Mouse (Mus musculus): ENCODE results near the gene Gtf2h4. TPM values are rescaled to one million over a fixed set of nuclear protein-coding genes. Genes with fewer than 3 reads are reported as not detected.

Gene Gtf2h4
- 40.6 TPM for polyA plus RNA-seq (2012; fragmentation: generic; extraction: Trizol)
- long read RNA-seq, experiment 1, transcript Gtf2h4-201 (14 exons, 1,679 nt) = major isoform, 26 of 35 reads
- long read RNA-seq, experiment 1, partial matches to known transcripts = 3 of 35 reads
- long read RNA-seq, experiment 1, other reads (novel, unspliced or antisense) = 6 of 35 reads
- long read RNA-seq, experiment 2, transcript Gtf2h4-201 (14 exons, 1,679 nt) = major isoform, 210 of 229 reads
- long read RNA-seq, experiment 2, partial matches to known transcripts = 0 of 229 reads
- long read RNA-seq, experiment 2, other reads (novel, unspliced or antisense) = 17 of 229 reads

DNA sequence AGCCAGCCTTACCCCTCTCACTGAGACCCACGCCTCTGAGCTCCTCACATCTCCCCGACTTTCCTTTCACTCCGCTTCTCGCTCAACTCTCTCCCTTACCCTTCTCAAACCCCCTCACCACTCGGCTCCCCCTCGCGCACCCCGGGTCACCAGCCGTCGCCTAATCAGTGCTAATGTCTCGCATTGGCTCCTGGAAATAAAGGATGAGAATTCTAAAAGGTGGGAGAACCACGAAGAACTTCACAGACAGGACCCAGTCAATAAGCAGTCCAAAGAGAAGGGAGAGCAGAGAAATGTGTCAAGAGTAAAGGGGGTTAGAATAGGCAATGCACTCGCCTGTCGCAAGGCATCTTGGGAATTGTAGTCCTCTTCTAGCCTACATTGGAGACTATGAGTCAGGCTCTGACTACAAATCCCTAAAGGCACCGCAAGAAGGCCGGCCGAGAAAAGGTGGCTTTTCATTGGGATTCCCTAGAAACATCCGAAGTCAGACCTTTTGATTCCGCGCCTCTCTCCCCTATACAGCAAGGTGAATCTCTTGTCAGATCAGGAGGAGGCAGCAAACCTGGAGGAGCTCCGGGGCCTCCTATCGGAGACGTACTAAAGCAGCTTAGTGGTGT is at the start of gene Gtf2h4:
Gene Gtf2h4, minus strand, starts transcription at position 324 of the 620 bp plus-strand sequence.
- Histone ChIP-seq H3K79me2 (ENCODE audit: control insufficient read depth, insufficient read depth) (peaks cover 9% of the 10 kb centered on the region), H3K36me3 (ENCODE audit: control insufficient read depth, insufficient read depth) (peaks cover 6% of the 10 kb centered on the region)
- no peak for TF ChIP-seq MAX (IDR thresholded peaks at IDR 0.05)
- no peak for TF ChIP-seq CEBPB (IDR thresholded peaks at IDR 0.05; ENCODE audit: low read depth)
- no peak for TF ChIP-seq MYOD1 (IDR thresholded peaks at IDR 0.05; ENCODE audit: control insufficient read depth, insufficient read length, low read depth)
- no peak for TF ChIP-seq USF1 (IDR thresholded peaks at IDR 0.05; ENCODE audit: low read depth)
- TF ChIP-seq MYOG (IDR thresholded peaks at IDR 0.05; ENCODE audit: control insufficient read depth, extremely low read depth, insufficient read length) = no peak
- no peak for TF ChIP-seq CTCF (IDR thresholded peaks at IDR 0.05; ENCODE audit: control insufficient read depth, insufficient read depth, insufficient read length)
- TF ChIP-seq FOSL1 (IDR thresholded peaks at IDR 0.05; ENCODE audit: insufficient read depth, low read length, poor library complexity, severe bottlenecking) = no peak

GRCm38 (mm10) chr17:35721676-35722075 is 48.1 kb upstream of the Gtf2h4 start:
- TF ChIP-seq MAX (IDR thresholded peaks at IDR 0.05) (no peak), CTCF (IDR thresholded peaks at IDR 0.05; ENCODE audit: control insufficient read depth, insufficient read depth, insufficient read length) (no peak), FOSL1 (IDR thresholded peaks at IDR 0.05; ENCODE audit: insufficient read depth, low read length, poor library complexity, severe bottlenecking) (no peak), MYOD1 (IDR thresholded peaks at IDR 0.05; ENCODE audit: control insufficient read depth, insufficient read length, low read depth) (no peak), MYOG (IDR thresholded peaks at IDR 0.05; ENCODE audit: control insufficient read depth, extremely low read depth, insufficient read length) (no peak), CEBPB (IDR thresholded peaks at IDR 0.05; ENCODE audit: low read depth) (no peak), USF1 (IDR thresholded peaks at IDR 0.05; ENCODE audit: low read depth) (no peak)
- H3K79me3 ChIP-seq (ENCODE audit: low read depth) = no peaks in the 10 kb centered on the region
- H3K79me2 ChIP-seq (ENCODE audit: control insufficient read depth, insufficient read depth) = no peaks in the 10 kb centered on the region
- H3K27me3 ChIP-seq (ENCODE audit: control insufficient read depth, insufficient read depth, insufficient read length) = no peaks in the 10 kb centered on the region
- no peak overlapping the region for H3ac ChIP-seq (ENCODE audit: control insufficient read depth, insufficient read length, low read depth)
- no peak overlapping the region for H3K4me3 ChIP-seq (ENCODE audit: insufficient read depth, poor library complexity, severe bottlenecking)
- no peaks in the 10 kb centered on the region for H3K36me3 ChIP-seq (ENCODE audit: control insufficient read depth, insufficient read depth)

More for the DNA sequence above, at the start of gene Gtf2h4:
- peak within 1 kb of the TSS; percentile 89 for H3ac ChIP-seq (ENCODE audit: control insufficient read depth, insufficient read length, low read depth)
- H3K27me3 ChIP-seq (ENCODE audit: control insufficient read depth, insufficient read depth, insufficient read length) = no peaks in the 10 kb centered on the region
- H3K79me3 ChIP-seq (ENCODE audit: low read depth) = no peaks in the 10 kb centered on the region
- H3K4me3 ChIP-seq (ENCODE audit: insufficient read depth, poor library complexity, severe bottlenecking) = peak within 1 kb of the TSS; percentile 55

- H3ac ChIP-seq (ENCODE audit: control insufficient read depth, insufficient read length, low read depth) = no peak overlapping the region
- no peak overlapping the region for H3K4me3 ChIP-seq (ENCODE audit: insufficient read depth, poor library complexity, severe bottlenecking)
- no peaks in the 10 kb centered on the region for H3K36me3 ChIP-seq (ENCODE audit: control insufficient read depth, insufficient read depth)
- no peaks in the 10 kb centered on the region for H3K79me2 ChIP-seq (ENCODE audit: control insufficient read depth, insufficient read depth)
- TF ChIP-seq MYOD1 (IDR thresholded peaks at IDR 0.05; ENCODE audit: control insufficient read depth, insufficient read length, low read depth) (no peak), FOSL1 (IDR thresholded peaks at IDR 0.05; ENCODE audit: insufficient read depth, low read length, poor library complexity, severe bottlenecking) (no peak), MAX (IDR thresholded peaks at IDR 0.05) (no peak), MYOG (IDR thresholded peaks at IDR 0.05; ENCODE audit: control insufficient read depth, extremely low read depth, insufficient read length) (no peak), CEBPB (IDR thresholded peaks at IDR 0.05; ENCODE audit: low read depth) (no peak), USF1 (IDR thresholded peaks at IDR 0.05; ENCODE audit: low read depth) (no peak), CTCF (IDR thresholded peaks at IDR 0.05; ENCODE audit: control insufficient read depth, insufficient read depth, insufficient read length) (no peak)
- H3K27me3 ChIP-seq (ENCODE audit: control insufficient read depth, insufficient read depth, insufficient read length) = no peaks in the 10 kb centered on the region
- H3K79me3 ChIP-seq (ENCODE audit: low read depth) = no peaks in the 10 kb centered on the region
These were observed 46.8 kb upstream of the Gtf2h4 start for GRCm38 (mm10) chr17:35720340-35720727.

DNA sequence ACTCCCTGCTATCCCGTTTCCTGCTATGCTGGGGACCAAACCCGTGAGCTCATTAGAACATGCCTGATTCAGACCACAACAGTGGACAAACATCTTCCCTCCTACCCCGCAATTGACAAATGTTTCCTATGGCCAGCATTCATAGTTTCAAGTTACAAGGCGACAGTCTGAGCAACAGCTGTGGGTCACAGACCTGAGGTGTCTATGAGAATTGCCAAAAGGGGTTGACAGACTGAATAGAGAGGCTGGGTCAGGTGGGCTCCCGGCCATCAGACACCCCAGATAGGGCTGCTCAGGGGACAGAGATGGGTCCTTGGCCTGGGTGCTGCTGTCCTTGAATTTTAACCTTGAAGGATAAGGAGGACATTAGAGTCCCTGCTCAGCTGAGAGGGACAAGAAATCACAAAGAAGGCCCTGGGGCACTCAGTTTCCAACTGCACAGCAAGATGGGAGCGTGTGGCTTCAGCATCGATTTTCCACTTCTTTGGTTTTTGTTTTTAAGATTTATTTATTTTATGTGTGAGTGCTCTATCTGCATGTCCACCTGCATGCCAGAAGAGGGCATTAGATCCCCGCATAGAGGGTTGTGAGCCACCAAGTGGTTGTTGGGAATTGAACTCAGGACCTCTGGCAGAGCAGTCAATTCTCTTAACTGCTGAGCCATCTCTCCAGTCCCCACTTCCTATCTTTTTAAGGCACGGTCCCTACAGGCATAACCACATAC is 46.2 kb upstream of the Gtf2h4 start:
- Histone ChIP-seq H3ac (ENCODE audit: control insufficient read depth, insufficient read length, low read depth) (no peak overlapping the region), H3K79me2 (ENCODE audit: control insufficient read depth, insufficient read depth) (no peaks in the 10 kb centered on the region), H3K36me3 (ENCODE audit: control insufficient read depth, insufficient read depth) (no peaks in the 10 kb centered on the region), H3K27me3 (ENCODE audit: control insufficient read depth, insufficient read depth, insufficient read length) (no peaks in the 10 kb centered on the region), H3K4me3 (ENCODE audit: insufficient read depth, poor library complexity, severe bottlenecking) (no peak overlapping the region), H3K79me3 (ENCODE audit: low read depth) (no peaks in the 10 kb centered on the region)
- TF ChIP-seq USF1 (IDR thresholded peaks at IDR 0.05; ENCODE audit: low read depth) (no peak), MYOG (IDR thresholded peaks at IDR 0.05; ENCODE audit: control insufficient read depth, extremely low read depth, insufficient read length) (no peak), CTCF (IDR thresholded peaks at IDR 0.05; ENCODE audit: control insufficient read depth, insufficient read depth, insufficient read length) (no peak), MYOD1 (IDR thresholded peaks at IDR 0.05; ENCODE audit: control insufficient read depth, insufficient read length, low read depth) (peak; percentile 64)

DNA sequence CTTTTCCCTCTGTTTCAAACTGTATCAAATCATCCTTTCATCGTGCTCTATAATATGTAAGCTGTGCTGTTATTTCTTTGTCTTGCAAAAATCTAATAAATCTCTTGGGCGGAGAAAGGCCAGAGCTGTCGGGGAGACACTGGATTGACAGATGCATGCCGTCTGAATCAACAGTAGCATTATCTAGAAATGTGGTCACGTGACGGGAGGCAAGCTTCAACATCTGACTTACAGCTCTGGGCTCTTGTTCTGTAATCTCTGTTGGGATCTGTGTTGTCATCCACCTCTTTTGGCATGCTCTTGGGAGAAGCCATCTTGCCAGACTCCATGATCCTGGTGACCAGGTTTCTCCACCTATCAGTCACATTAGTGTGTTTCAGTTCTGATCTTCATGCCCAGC is 43.5 kb upstream of the Gtf2h4 start:
- TF ChIP-seq MAX (IDR thresholded peaks at IDR 0.05) (no peak), CEBPB (IDR thresholded peaks at IDR 0.05; ENCODE audit: low read depth) (no peak), USF1 (IDR thresholded peaks at IDR 0.05; ENCODE audit: low read depth) (peak; percentile 41)
- Histone ChIP-seq H3K79me2 (ENCODE audit: control insufficient read depth, insufficient read depth) (no peaks in the 10 kb centered on the region), H3K36me3 (ENCODE audit: control insufficient read depth, insufficient read depth) (no peaks in the 10 kb centered on the region), H3K27me3 (ENCODE audit: control insufficient read depth, insufficient read depth, insufficient read length) (no peaks in the 10 kb centered on the region), H3ac (ENCODE audit: control insufficient read depth, insufficient read length, low read depth) (no peak overlapping the region), H3K4me3 (ENCODE audit: insufficient read depth, poor library complexity, severe bottlenecking) (no peak overlapping the region), H3K79me3 (ENCODE audit: low read depth) (no peaks in the 10 kb centered on the region)

Data from C2C12 (cell line).